Mouse (Mus musculus): Measurements from ENCODE around the gene Wdr74. TPM values are rescaled to one million over a fixed set of nuclear protein-coding genes. Genes with fewer than 3 reads are reported as not detected.

Wdr74 gene
- polyA plus RNA-seq (2011; ENCODE audit: insufficient read depth, insufficient read length, low replicate concordance, missing spikeins) = 40.8 and 121 TPM in 2 replicates

- H3K4me1 ChIP-seq (ENCODE audit: control insufficient read depth, insufficient read depth, low read length) = no peaks in the 10 kb centered on the region
- WGBS = under 1% methylated on average over 32 of the region's 32 CpGs
- peak within 1 kb of the TSS; percentile 93 for H3K4me3 ChIP-seq (replicated peaks; ENCODE audit: control insufficient read depth, low read depth, low read length)
- TF ChIP-seq POLR2A (IDR thresholded peaks at IDR 0.05; ENCODE audit: borderline replicate concordance, control insufficient read depth, low read depth, low read length) (peak; percentile 93), CTCF (IDR thresholded peaks at IDR 0.05; ENCODE audit: control insufficient read depth, insufficient read depth, low read length) (no peak)
- H3K27ac ChIP-seq (ENCODE audit: control insufficient read depth, insufficient read depth, low read depth, low read length, poor library complexity) = peak within 1 kb of the TSS; percentile 18; the same call in 1 of the 2 replicates
Observed at GRCm38 (mm10) chr19:8735389-8736159, at the start of gene Wdr74. Wdr74 (plus strand) TSS chr19:8735827.

GRCm38 (mm10) chr19:8691871-8692539, 43.6 kb upstream of the Wdr74 start:
- WGBS = 54% methylated on average over 9 of the region's 9 CpGs
- TF ChIP-seq CTCF (IDR thresholded peaks at IDR 0.05; ENCODE audit: control insufficient read depth, insufficient read depth, low read length) (no peak), POLR2A (IDR thresholded peaks at IDR 0.05; ENCODE audit: borderline replicate concordance, control insufficient read depth, low read depth, low read length) (no peak)

DNA sequence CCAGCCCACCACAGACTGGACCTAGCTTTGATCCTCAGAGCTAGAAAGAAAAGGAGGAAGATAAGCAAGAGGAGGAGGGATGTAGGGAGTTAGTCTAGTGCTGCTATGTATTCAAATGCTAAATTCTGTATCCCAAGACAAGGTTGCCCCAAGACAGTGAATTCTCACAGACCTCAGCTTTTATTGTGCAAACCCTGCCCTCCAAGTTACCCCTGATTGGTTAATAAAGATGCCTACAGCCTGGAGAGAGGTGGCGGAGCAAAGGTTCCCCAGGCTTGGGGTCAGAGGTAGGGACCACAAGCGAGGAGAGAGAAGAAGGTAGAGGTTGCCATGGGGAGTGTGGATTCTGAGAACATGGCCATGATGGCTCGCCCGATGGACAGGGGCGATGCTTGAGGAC, 42.9 kb upstream of the Wdr74 start:
- Histone ChIP-seq H3K4me3 (replicated peaks; ENCODE audit: control insufficient read depth, low read depth, low read length) (no peak overlapping the region), H3K4me1 (ENCODE audit: control insufficient read depth, insufficient read depth, low read length) (no peaks in the 10 kb centered on the region), H3K27ac (ENCODE audit: control insufficient read depth, insufficient read depth, low read depth, low read length, poor library complexity) (no peak overlapping the region)
- WGBS = 80% methylated on average over 5 of the region's 5 CpGs
- no peak for TF ChIP-seq CTCF (IDR thresholded peaks at IDR 0.05; ENCODE audit: control insufficient read depth, insufficient read depth, low read length)
- no peak for TF ChIP-seq POLR2A (IDR thresholded peaks at IDR 0.05; ENCODE audit: borderline replicate concordance, control insufficient read depth, low read depth, low read length)

More at GRCm38 (mm10) chr19:8691871-8692539, 43.6 kb upstream of the Wdr74 start:
- Histone ChIP-seq H3K4me3 (replicated peaks; ENCODE audit: control insufficient read depth, low read depth, low read length) (no peak overlapping the region), H3K4me1 (ENCODE audit: control insufficient read depth, insufficient read depth, low read length) (no peaks in the 10 kb centered on the region), H3K27ac (ENCODE audit: control insufficient read depth, insufficient read depth, low read depth, low read length, poor library complexity) (no peak overlapping the region)

- TF ChIP-seq POLR2A (IDR thresholded peaks at IDR 0.05; ENCODE audit: borderline replicate concordance, control insufficient read depth, low read depth, low read length) (no peak), CTCF (IDR thresholded peaks at IDR 0.05; ENCODE audit: control insufficient read depth, insufficient read depth, low read length) (peak; percentile 70)
- 32% methylated on average over 6 of the region's 6 CpGs for WGBS
- Histone ChIP-seq H3K27ac (ENCODE audit: control insufficient read depth, insufficient read depth, low read depth, low read length, poor library complexity) (no peak overlapping the region), H3K4me1 (ENCODE audit: control insufficient read depth, insufficient read depth, low read length) (no peaks in the 10 kb centered on the region), H3K4me3 (replicated peaks; ENCODE audit: control insufficient read depth, low read depth, low read length) (no peak overlapping the region)
Observed at GRCm38 (mm10) chr19:8695330-8695729, 40.3 kb upstream of the Wdr74 start.

DNA sequence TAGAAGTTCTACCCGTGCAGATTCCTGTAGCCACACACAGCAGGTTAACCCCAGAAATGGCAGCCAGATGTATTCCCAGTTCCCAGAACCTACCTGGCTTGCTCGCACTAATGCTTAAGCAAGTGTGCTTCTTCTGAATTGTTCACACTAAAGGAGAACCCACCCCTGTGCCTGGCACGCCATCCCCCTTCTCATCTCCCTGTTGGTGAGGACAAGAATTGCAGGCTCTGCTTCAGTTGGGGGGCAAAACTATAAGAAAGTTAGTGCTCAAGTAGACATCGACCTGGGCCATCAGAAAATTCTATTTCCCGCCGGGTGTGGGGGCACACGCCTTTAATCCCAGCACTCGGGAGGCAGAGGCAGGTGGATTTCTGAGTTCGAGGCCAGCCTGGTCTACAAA, 36.0 kb upstream of the Wdr74 start:
- TF ChIP-seq POLR2A (IDR thresholded peaks at IDR 0.05; ENCODE audit: borderline replicate concordance, control insufficient read depth, low read depth, low read length) (no peak), CTCF (IDR thresholded peaks at IDR 0.05; ENCODE audit: control insufficient read depth, insufficient read depth, low read length) (0 out of 2 replicates have a peak, but pooled peaks have one; percentile 7)
- WGBS = 78% methylated on average over 9 of the region's 9 CpGs
- H3K4me3 ChIP-seq (replicated peaks; ENCODE audit: control insufficient read depth, low read depth, low read length) = no peak overlapping the region
- H3K4me1 ChIP-seq (ENCODE audit: control insufficient read depth, insufficient read depth, low read length) = no peaks in the 10 kb centered on the region
- H3K27ac ChIP-seq (ENCODE audit: control insufficient read depth, insufficient read depth, low read depth, low read length, poor library complexity) = no peak overlapping the region

DNA sequence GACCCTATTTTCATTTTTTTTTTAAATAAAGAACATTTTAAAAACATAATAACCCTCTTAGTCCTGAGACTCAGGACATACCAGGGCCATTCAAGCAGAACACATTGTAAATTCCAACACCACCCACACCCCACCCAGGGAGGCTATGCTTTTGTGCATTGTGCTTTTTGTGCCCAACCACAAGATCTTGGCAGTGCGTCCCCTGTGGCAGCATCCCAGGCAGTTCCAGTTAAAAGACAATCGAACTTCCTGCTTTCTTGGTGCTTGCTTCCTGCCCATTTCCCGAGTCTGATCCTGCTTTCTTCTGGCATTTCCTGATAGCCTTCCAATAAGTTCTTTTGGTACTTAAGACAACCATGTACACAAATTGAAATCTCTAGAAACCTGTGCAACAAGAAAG, 33.2 kb upstream of the Wdr74 start:
- no peak overlapping the region for H3K4me3 ChIP-seq (replicated peaks; ENCODE audit: control insufficient read depth, low read depth, low read length)
- H3K4me1 ChIP-seq (ENCODE audit: control insufficient read depth, insufficient read depth, low read length) = no peaks in the 10 kb centered on the region
- TF ChIP-seq POLR2A (IDR thresholded peaks at IDR 0.05; ENCODE audit: borderline replicate concordance, control insufficient read depth, low read depth, low read length) = no peak
- TF ChIP-seq CTCF (IDR thresholded peaks at IDR 0.05; ENCODE audit: control insufficient read depth, insufficient read depth, low read length) = no peak
- no peak overlapping the region for H3K27ac ChIP-seq (ENCODE audit: control insufficient read depth, insufficient read depth, low read depth, low read length, poor library complexity)
- WGBS = 15% methylated on average over 3 of the region's 3 CpGs

- Histone ChIP-seq H3K27ac (ENCODE audit: control insufficient read depth, insufficient read depth, low read depth, low read length, poor library complexity) (no peak overlapping the region), H3K4me1 (ENCODE audit: control insufficient read depth, insufficient read depth, low read length) (no peaks in the 10 kb centered on the region), H3K4me3 (replicated peaks; ENCODE audit: control insufficient read depth, low read depth, low read length) (no peak overlapping the region)
- TF ChIP-seq POLR2A (IDR thresholded peaks at IDR 0.05; ENCODE audit: borderline replicate concordance, control insufficient read depth, low read depth, low read length) (no peak), CTCF (IDR thresholded peaks at IDR 0.05; ENCODE audit: control insufficient read depth, insufficient read depth, low read length) (no peak)
- 71% methylated on average over 4 of the region's 4 CpGs for WGBS
Observed at GRCm38 (mm10) chr19:8703571-8703970, 32.1 kb upstream of the Wdr74 start.

- TF ChIP-seq POLR2A (IDR thresholded peaks at IDR 0.05; ENCODE audit: borderline replicate concordance, control insufficient read depth, low read depth, low read length) (no peak), CTCF (IDR thresholded peaks at IDR 0.05; ENCODE audit: control insufficient read depth, insufficient read depth, low read length) (no peak)
- WGBS = 88% methylated on average over 6 of the region's 6 CpGs
- Histone ChIP-seq H3K4me1 (ENCODE audit: control insufficient read depth, insufficient read depth, low read length) (no peaks in the 10 kb centered on the region), H3K27ac (ENCODE audit: control insufficient read depth, insufficient read depth, low read depth, low read length, poor library complexity) (no peak overlapping the region), H3K4me3 (replicated peaks; ENCODE audit: control insufficient read depth, low read depth, low read length) (no peak overlapping the region)
Observed at GRCm38 (mm10) chr19:8705026-8705708, 30.5 kb upstream of the Wdr74 start.
